Comparison of ENCODE assay signal across 8 mouse cellular contexts in the genomic region with DNA sequence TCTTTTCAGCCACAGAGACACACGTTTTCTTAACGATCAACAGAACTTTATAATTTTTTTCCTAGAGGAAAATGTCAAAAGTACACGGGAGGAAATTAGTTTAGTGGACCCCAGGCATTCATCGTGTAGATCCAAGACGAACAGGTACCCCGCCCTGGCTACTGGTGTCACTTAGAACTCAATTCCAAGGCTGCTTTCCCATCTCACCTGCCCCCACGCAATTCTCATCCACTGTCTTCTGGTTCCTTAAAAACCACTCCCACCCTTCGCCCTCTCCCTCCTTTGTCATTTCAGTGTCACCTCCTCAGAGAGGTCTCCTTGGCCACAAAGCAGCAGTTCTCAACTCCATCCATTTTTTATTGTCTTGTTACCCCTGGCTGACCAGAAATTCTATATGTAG. TPM values are rescaled to one million over a fixed set of nuclear protein-coding genes. Genes with fewer than 3 reads are reported as not detected.
DNase-seq lines count a peak whose midpoint lies in the region; ATAC-seq and TF ChIP-seq lines count a peak whose summit lies in the region.

No protein-coding gene starts in this region.

- H3K4me3 ChIP-seq in heart, adult 2 months, result peak overlapping the region; percentile 78
- H3K4me3 ChIP-seq in forebrain, postnatal 0 days (ENCODE audit: low read depth, low read length), result peak overlapping the region; percentile 41
- peak overlapping the region; percentile 67 for H3K4me3 ChIP-seq in liver, embryonic 16.5 days (ENCODE audit: low read depth, low read length)

- no peaks in the 10 kb centered on the region for H3K79me2 ChIP-seq in heart, adult 2 months (replicated peaks; ENCODE audit: control insufficient read depth, insufficient read depth, low read length)

- intact Hi-C loops in heart, adult 2 months (cut with DNase I), result no loop called here
- intact Hi-C loops in heart, postnatal 25 days (cut with DNase I), result loop anchor here (2.0 kb wide), 1 partner anchor 46 kb away; a partner anchor contains a TSS

- H3K9me3 ChIP-seq in forebrain, postnatal 0 days (ENCODE audit: low read length), result no peaks in the 10 kb centered on the region
- no peaks in the 10 kb centered on the region for H3K9me3 ChIP-seq in liver, embryonic 16.5 days (replicated peaks; ENCODE audit: control insufficient read depth, low read length)

- peaks cover 4% of the 10 kb centered on the region for H3K4me1 ChIP-seq in heart, adult 2 months (ENCODE audit: control insufficient read depth, insufficient read depth, low read length)
- H3K4me1 ChIP-seq in forebrain, postnatal 0 days (ENCODE audit: insufficient read depth), result peaks cover 12% of the 10 kb centered on the region; the same call in 1 of the 2 replicates
- no peaks in the 10 kb centered on the region; the same call in 1 of the 2 replicates for H3K4me1 ChIP-seq in liver, embryonic 16.5 days (ENCODE audit: control insufficient read depth, low read depth, low read length)

- ATAC-seq in forebrain, postnatal 0 days, result no peak
- no peak for ATAC-seq in liver, embryonic 16.5 days (ENCODE audit: low read depth)
- no peak for ATAC-seq in megakaryocyte progenitor cell, adult 5-6 weeks (replicated peaks; ENCODE audit: poor library complexity)

- TF ChIP-seq POLR2A in heart, adult 2 months (IDR thresholded peaks at IDR 0.05; ENCODE audit: insufficient read depth, low read depth, low read length), result no peak

- H3K27ac ChIP-seq in heart, adult 2 months, result no peak overlapping the region; the same call in 1 of the 2 replicates
- no peak overlapping the region for H3K27ac ChIP-seq in forebrain, postnatal 0 days (ENCODE audit: low read depth, low read length)
- no peak overlapping the region for H3K27ac ChIP-seq in liver, embryonic 16.5 days (ENCODE audit: low read length)

- H3K27me3 ChIP-seq in heart, adult 2 months (ENCODE audit: control insufficient read depth, insufficient read depth, low read length), result no peaks in the 10 kb centered on the region
- peaks cover 23% of the 10 kb centered on the region for H3K27me3 ChIP-seq in forebrain, postnatal 0 days (ENCODE audit: insufficient read depth, low read length)
- H3K27me3 ChIP-seq in liver, embryonic 16.5 days (ENCODE audit: control insufficient read depth, insufficient read depth, low read depth, low read length), result peaks cover 4% of the 10 kb centered on the region; the same call in 1 of the 2 replicates

- H3K4me2 ChIP-seq in forebrain, postnatal 0 days (ENCODE audit: low read depth), result peak overlapping the region; percentile 87
- H3K4me2 ChIP-seq in liver, embryonic 16.5 days (ENCODE audit: low read depth, low read length), result peak overlapping the region; percentile 83

- H3K9ac ChIP-seq in heart, adult 2 months (ENCODE audit: low read depth, low read length), result peak overlapping the region; percentile 40; the same call in 1 of the 2 replicates
- no peak overlapping the region for H3K9ac ChIP-seq in forebrain, postnatal 0 days
- no peak overlapping the region; the same call in 1 of the 2 replicates for H3K9ac ChIP-seq in liver, embryonic 16.5 days (ENCODE audit: low read depth, low read length)

- TF ChIP-seq CTCF in heart, adult 2 months (IDR thresholded peaks at IDR 0.05), result no peak
- TF ChIP-seq CTCF in forebrain, postnatal 0 days (IDR thresholded peaks at IDR 0.05; ENCODE audit: low read depth), result no peak

- no peak for DNase-seq in heart, adult 2 months
- DNase-seq in heart, postnatal 25 days (ENCODE audit: low spot score), result no peak
- DNase-seq in ES-CJ7 (ENCODE audit: low read depth, low spot score), result peak; percentile 64
- DNase-seq in forebrain, postnatal 0 days, result no peak
- no peak for DNase-seq in frontal cortex, postnatal 36 days (ENCODE audit: low spot score in 2 of 2)
- DNase-seq in ovary, postnatal 36 days (ENCODE audit: low spot score), result no peak

- H3K36me3 ChIP-seq in heart, adult 2 months (ENCODE audit: control insufficient read depth, insufficient read depth, low read length), result no peaks in the 10 kb centered on the region
- H3K36me3 ChIP-seq in forebrain, postnatal 0 days (ENCODE audit: insufficient read depth), result no peaks in the 10 kb centered on the region
- H3K36me3 ChIP-seq in liver, embryonic 16.5 days (ENCODE audit: control insufficient read depth, insufficient read depth), result no peaks in the 10 kb centered on the region

- WGBS in heart, adult 2 months, result 37% methylated on average over 8 of the region's 8 CpGs
- WGBS in forebrain, postnatal 0 days, result 32% methylated on average over 8 of the region's 8 CpGs
- WGBS in liver, embryonic 16.5 days (ENCODE audit: insufficient replicate concordance), result 27% methylated on average over 8 of the region's 8 CpGs

- no peak for TF ChIP-seq EP300 in heart, adult 2 months (IDR thresholded peaks at IDR 0.05; ENCODE audit: insufficient read depth, low read depth, low read length)

RNA-seq across cellular contexts. Expression of a gene that starts 0.5 kb away (rescaled TPM):
- 10 to 100 TPM in 1 of 2 experiments, 1 to 10 TPM in 1; 9.3 to 14.6 TPM for total RNA-seq in heart, adult 2 months (2021)
- polyA plus RNA-seq in heart, adult 2 months (2012; rRNA removed), result 8.6 and 8.9 TPM in 2 replicates
- total RNA-seq in heart, postnatal 25 days (2021), result 1 to 10 TPM; 9.5 to 9.9 TPM
- 0.62 and 0.86 TPM in 2 replicates for total RNA-seq in forebrain, postnatal 0 days (2014; rRNA removed)
- 0.52 and 0.54 TPM in 2 replicates for polyA plus RNA-seq in forebrain, postnatal 0 days (2015; fragmentation: Nextera tagmentation; extraction: Ambion mirVana)
- polyA plus RNA-seq in liver, embryonic 16.5 days (2015; fragmentation: Nextera tagmentation; extraction: Ambion mirVana), result 0.52 and 0.54 TPM in 2 replicates
- total RNA-seq in megakaryocyte progenitor cell, adult 5-6 weeks (2015), result 0.56 and 0.94 TPM in 2 replicates
- total RNA-seq in megakaryocyte progenitor cell, adult 5-6 weeks (2017), result 0.46 and 1.1 TPM in 2 replicates

RNA-seq across cellular contexts. Expression of a gene that starts 42.9 kb away (rescaled TPM):
- 10 to 100 TPM in 1 of 2 experiments, 1 to 10 TPM in 1; 9.2 to 10.8 TPM for total RNA-seq in heart, adult 2 months (2021)
- 6.8 and 10.0 TPM in 2 replicates for polyA plus RNA-seq in heart, adult 2 months (2012; rRNA removed)
- 10 to 100 TPM; 11.7 to 12.5 TPM for total RNA-seq in heart, postnatal 25 days (2021)
- 76.9 and 100 TPM in 2 replicates for total RNA-seq in forebrain, postnatal 0 days (2014; rRNA removed)
- 74.9 and 83.0 TPM in 2 replicates for polyA plus RNA-seq in forebrain, postnatal 0 days (2015; fragmentation: Nextera tagmentation; extraction: Ambion mirVana)
- polyA plus RNA-seq in liver, embryonic 16.5 days (2015; fragmentation: Nextera tagmentation; extraction: Ambion mirVana), result 11.2 and 12.1 TPM in 2 replicates
- 37.3 and 43.8 TPM in 2 replicates for total RNA-seq in megakaryocyte progenitor cell, adult 5-6 weeks (2015)
- 42.7 and 45.3 TPM in 2 replicates for total RNA-seq in megakaryocyte progenitor cell, adult 5-6 weeks (2017)

RNA-seq across cellular contexts. Expression of a gene that starts 45.3 kb away (rescaled TPM):
- total RNA-seq in heart, adult 2 months (2021), result 10 to 100 TPM; 31.6 to 32.0 TPM
- polyA plus RNA-seq in heart, adult 2 months (2012; rRNA removed), result 29.3 and 50.6 TPM in 2 replicates
- 10 to 100 TPM; 30.7 to 34.4 TPM for total RNA-seq in heart, postnatal 25 days (2021)
- total RNA-seq in forebrain, postnatal 0 days (2014; rRNA removed), result 18.2 and 24.9 TPM in 2 replicates
- 12.8 and 20.8 TPM in 2 replicates for polyA plus RNA-seq in forebrain, postnatal 0 days (2015; fragmentation: Nextera tagmentation; extraction: Ambion mirVana)
- 20.2 and 21.6 TPM in 2 replicates for polyA plus RNA-seq in liver, embryonic 16.5 days (2015; fragmentation: Nextera tagmentation; extraction: Ambion mirVana)
- 18.8 and 19.5 TPM in 2 replicates for total RNA-seq in megakaryocyte progenitor cell, adult 5-6 weeks (2015)
- 22.7 and 29.4 TPM in 2 replicates for total RNA-seq in megakaryocyte progenitor cell, adult 5-6 weeks (2017)
